Mouse (Mus musculus) right cerebral cortex, adult 18-20 months (tissue): ENCODE measurements at regions not wholly inside any gene's neighbourhood (a gene's known extent, or its start where the extent isn't known, plus 50 kb on each side); places are given as distances from the start of the nearest gene placed in this dataset.
"Not testable (repeated sequence)": the region's sequence is repeated elsewhere in the genome, so short reads cannot be mapped to it uniquely, and the experiment has no call there.

ENCODE experiments used
- DNase-seq: peaks from one replicate; pipeline ENCODE4 v3.0.0; 2022; ENCODE audit warnings: mixed read lengths

GRCm38 (mm10) chr16:76507191-76507746 lies 133.6 kb upstream of the Nrip1 start:
- DNase-seq = no peak

- no peak for DNase-seq
Observed at GRCm38 (mm10) chr16:76506240-76506639, 132.6 kb upstream of the Nrip1 start.

- no peak for DNase-seq
Observed at GRCm38 (mm10) chr16:76499686-76500400, 126.2 kb upstream of the Nrip1 start.

- DNase-seq = no peak
Observed at GRCm38 (mm10) chr16:76498233-76498632, 124.6 kb upstream of the Nrip1 start.

GRCm38 (mm10) chr16:76497041-76497808 lies 123.6 kb upstream of the Nrip1 start:
- no peak for DNase-seq

GRCm38 (mm10) chr16:76483419-76483818 lies 109.8 kb upstream of the Nrip1 start:
- DNase-seq = no peak

GRCm38 (mm10) chr16:76481966-76482365 lies 108.3 kb upstream of the Nrip1 start:
- DNase-seq = no peak

GRCm38 (mm10) chr16:76477474-76477873 lies 103.8 kb upstream of the Nrip1 start:
- no peak for DNase-seq

GRCm38 (mm10) chr16:76474481-76474880 lies 100.9 kb upstream of the Nrip1 start:
- DNase-seq = no peak

- no peak for DNase-seq
Observed at GRCm38 (mm10) chr16:76472386-76472785, 98.8 kb upstream of the Nrip1 start.

- no peak for DNase-seq
Observed at GRCm38 (mm10) chr16:76471081-76471480, 97.5 kb upstream of the Nrip1 start.

- no peak for DNase-seq
Observed at GRCm38 (mm10) chr16:76459521-76459920, 85.9 kb upstream of the Nrip1 start.

GRCm38 (mm10) chr16:76456300-76456599 lies 82.6 kb upstream of the Nrip1 start:
- DNase-seq = not testable (repeated sequence)

GRCm38 (mm10) chr16:76455499-76456299 lies 82.1 kb upstream of the Nrip1 start:
- DNase-seq = no peak

- DNase-seq = no peak
Observed at GRCm38 (mm10) chr16:76454741-76455465, 81.3 kb upstream of the Nrip1 start.

GRCm38 (mm10) chr16:76453457-76454200 lies 80.0 kb upstream of the Nrip1 start:
- no peak for DNase-seq

GRCm38 (mm10) chr16:76448773-76449172 lies 75.1 kb upstream of the Nrip1 start:
- DNase-seq = no peak

- no peak for DNase-seq
Observed at GRCm38 (mm10) chr16:76447033-76447432, 73.4 kb upstream of the Nrip1 start.

- DNase-seq = no peak
Observed at GRCm38 (mm10) chr16:76444668-76445067, 71.0 kb upstream of the Nrip1 start.

- no peak for DNase-seq
Observed at GRCm38 (mm10) chr16:76442635-76443034, 69.0 kb upstream of the Nrip1 start.

GRCm38 (mm10) chr16:76441803-76442448 lies 68.3 kb upstream of the Nrip1 start:
- DNase-seq = no peak
